Comparison of ENCODE assay signal across 27 mouse cellular contexts in genomic region chr17:84636328-84636727, GRCm38 (mm10). TPM values are rescaled to one million over a fixed set of nuclear protein-coding genes. Genes with fewer than 3 reads are reported as not detected.
A peak's percentile ranks its signal among the peaks of the same experiment; 100 is the strongest.
DNase-seq lines count a peak whose midpoint lies in the region; ATAC-seq and TF ChIP-seq lines count a peak whose summit lies in the region.
"Had no signal": no experiment of that assay in that cellular context is flagged by ENCODE, and none has a peak within 500 bp of the region (broad histone marks: within the 10 kb centered on the region; RNA-seq: fewer than 3 reads in every experiment).

No protein-coding gene starts in this region.

- no peak overlapping the region for H3K27ac ChIP-seq in embryonic facial prominence, embryonic 14.5 days (replicated peaks; ENCODE audit: low read depth, low read length)
- no peak overlapping the region for H3K27ac ChIP-seq in embryonic facial prominence, embryonic 10.5 days (replicated peaks)
- H3K27ac ChIP-seq in hindbrain, postnatal 0 days: no peak overlapping the region
- no peak overlapping the region for H3K27ac ChIP-seq in hindbrain, embryonic 16.5 days (ENCODE audit: low read depth, low read length)
- H3K27ac ChIP-seq in limb, embryonic 10.5 days: peak overlapping the region; percentile 21
- H3K27ac ChIP-seq: forebrain, embryonic 12.5 days; hindbrain, embryonic 10.5 days; kidney, postnatal 0 days; liver, embryonic 15.5 days; macrophage had no signal

- H3K4me3 ChIP-seq in embryonic facial prominence, embryonic 14.5 days (ENCODE audit: low read depth, low read length): no peak overlapping the region
- H3K4me3 ChIP-seq in embryonic facial prominence, embryonic 10.5 days: no peak overlapping the region
- H3K4me3 ChIP-seq in hindbrain, postnatal 0 days (ENCODE audit: low read length): no peak overlapping the region
- no peak overlapping the region for H3K4me3 ChIP-seq in hindbrain, embryonic 16.5 days (ENCODE audit: low read length)
- no peak overlapping the region for H3K4me3 ChIP-seq in limb, embryonic 10.5 days
- H3K4me3 ChIP-seq: forebrain, embryonic 12.5 days; hindbrain, embryonic 10.5 days; liver, embryonic 15.5 days had no signal

- no peaks in the 10 kb centered on the region for H3K9me3 ChIP-seq in embryonic facial prominence, embryonic 14.5 days (ENCODE audit: control insufficient read depth, low read length)
- no peaks in the 10 kb centered on the region for H3K9me3 ChIP-seq in embryonic facial prominence, embryonic 10.5 days
- no peaks in the 10 kb centered on the region for H3K9me3 ChIP-seq in hindbrain, postnatal 0 days (ENCODE audit: low read length)
- no peaks in the 10 kb centered on the region for H3K9me3 ChIP-seq in hindbrain, embryonic 16.5 days (ENCODE audit: control insufficient read depth, low read length)
- H3K9me3 ChIP-seq in limb, embryonic 10.5 days (replicated peaks): no peaks in the 10 kb centered on the region
- H3K9me3 ChIP-seq: forebrain, embryonic 12.5 days; hindbrain, embryonic 10.5 days; liver, embryonic 15.5 days had no signal

- H3K4me2 ChIP-seq in embryonic facial prominence, embryonic 14.5 days (ENCODE audit: low read depth, low read length): no peak overlapping the region
- no peak overlapping the region for H3K4me2 ChIP-seq in hindbrain, postnatal 0 days (ENCODE audit: low read depth, low read length)
- no peak overlapping the region for H3K4me2 ChIP-seq in hindbrain, embryonic 16.5 days (ENCODE audit: low read length)
- H3K4me2 ChIP-seq: forebrain, embryonic 12.5 days; liver, embryonic 15.5 days had no signal

- H3K9ac ChIP-seq in embryonic facial prominence, embryonic 14.5 days (ENCODE audit: low read depth, low read length): no peak overlapping the region
- no peak overlapping the region for H3K9ac ChIP-seq in hindbrain, postnatal 0 days (replicated peaks; ENCODE audit: low read length)
- no peak overlapping the region for H3K9ac ChIP-seq in hindbrain, embryonic 16.5 days (ENCODE audit: low read depth, low read length)
- H3K9ac ChIP-seq: forebrain, embryonic 12.5 days; liver, embryonic 15.5 days had no signal

- H3K4me1 ChIP-seq in embryonic facial prominence, embryonic 14.5 days (ENCODE audit: control insufficient read depth, insufficient read depth, low read length): no peaks in the 10 kb centered on the region
- H3K4me1 ChIP-seq in embryonic facial prominence, embryonic 10.5 days: peaks cover 16% of the 10 kb centered on the region
- H3K4me1 ChIP-seq in hindbrain, postnatal 0 days (ENCODE audit: insufficient read depth, low read length): no peaks in the 10 kb centered on the region
- no peaks in the 10 kb centered on the region for H3K4me1 ChIP-seq in hindbrain, embryonic 16.5 days (ENCODE audit: control insufficient read depth, insufficient read depth, low read depth, low read length)
- peaks cover 13% of the 10 kb centered on the region for H3K4me1 ChIP-seq in limb, embryonic 10.5 days
- H3K4me1 ChIP-seq: liver, embryonic 15.5 days had no signal

- no peaks in the 10 kb centered on the region for H3K27me3 ChIP-seq in embryonic facial prominence, embryonic 14.5 days (replicated peaks; ENCODE audit: control insufficient read depth, insufficient read depth, low read length)
- H3K27me3 ChIP-seq in embryonic facial prominence, embryonic 10.5 days (replicated peaks; ENCODE audit: low read depth, poor library complexity, severe bottlenecking): no peaks in the 10 kb centered on the region
- H3K27me3 ChIP-seq in hindbrain, postnatal 0 days (ENCODE audit: insufficient read depth, low read length): no peaks in the 10 kb centered on the region
- H3K27me3 ChIP-seq in hindbrain, embryonic 16.5 days (replicated peaks; ENCODE audit: control insufficient read depth, insufficient read depth, low read length): no peaks in the 10 kb centered on the region
- no peaks in the 10 kb centered on the region for H3K27me3 ChIP-seq in limb, embryonic 10.5 days (ENCODE audit: low read depth, poor library complexity, severe bottlenecking)
- H3K27me3 ChIP-seq: forebrain, embryonic 12.5 days; liver, embryonic 15.5 days had no signal

- WGBS in embryonic facial prominence, embryonic 14.5 days: 56% methylated on average over 8 of the region's 8 CpGs
- 83% methylated on average over 8 of the region's 8 CpGs for WGBS in embryonic facial prominence, embryonic 10.5 days
- WGBS in hindbrain, postnatal 0 days: 36% methylated on average over 8 of the region's 8 CpGs
- WGBS in hindbrain, embryonic 16.5 days: 47% methylated on average over 8 of the region's 8 CpGs
- 66% methylated on average over 8 of the region's 8 CpGs for WGBS in limb, embryonic 10.5 days

- peak; percentile 54 for DNase-seq in embryonic facial prominence, embryonic 14.5 days (ENCODE audit: low spot score)
- no peak for DNase-seq in embryonic facial prominence, embryonic 10.5 days (ENCODE audit: low spot score)
- peak; percentile 60 for DNase-seq in hindbrain, postnatal 0 days (ENCODE audit: low spot score)
- DNase-seq in Muller cell, postnatal 12 days (ENCODE audit: inconsistent ontology term): peak; percentile 82
- DNase-seq in limb, embryonic 10.5 days (ENCODE audit: low spot score): no peak
- DNase-seq in ovary, postnatal 10 days (ENCODE audit: low spot score): no peak
- DNase-seq in adrenal gland, postnatal 10 days: no peak
- DNase-seq: cerebellum, adult 18-20 months; cerebellum, postnatal 36 days; embryo, embryonic 11 days; kidney, adult 18-20 months; liver; thymus, postnatal 36 days had no signal

- H3K36me3 ChIP-seq in embryonic facial prominence, embryonic 14.5 days (ENCODE audit: control insufficient read depth, insufficient read depth, low read length): 0 out of 2 replicates have a peak, but pooled peaks cover 4% of the 10 kb centered on the region
- H3K36me3 ChIP-seq in embryonic facial prominence, embryonic 10.5 days (replicated peaks): peaks cover 16% of the 10 kb centered on the region
- no peaks in the 10 kb centered on the region; the same call in 1 of the 2 replicates for H3K36me3 ChIP-seq in hindbrain, postnatal 0 days (ENCODE audit: insufficient read depth, low read length)
- peaks cover 2% of the 10 kb centered on the region; the same call in 1 of the 2 replicates for H3K36me3 ChIP-seq in hindbrain, embryonic 16.5 days (ENCODE audit: control insufficient read depth, insufficient read depth, low read length)
- H3K36me3 ChIP-seq in limb, embryonic 10.5 days: 0 out of 2 replicates have a peak, but pooled peaks cover 3% of the 10 kb centered on the region
- H3K36me3 ChIP-seq: liver, embryonic 15.5 days had no signal

- no peak for TF ChIP-seq CTCF in hindbrain, postnatal 0 days (IDR thresholded peaks at IDR 0.05; ENCODE audit: low read depth)

- no peak for ATAC-seq in embryonic facial prominence, embryonic 14.5 days (ENCODE audit: low read depth)
- ATAC-seq in hindbrain, postnatal 0 days: no peak
- ATAC-seq in hindbrain, embryonic 16.5 days: no peak
- ATAC-seq: inflammation-experienced regulatory T-cells, adult 6 months had no signal

RNA-seq across cellular contexts. Expression of gene Dync2li1, which starts 10.0 kb away (rescaled TPM):
- polyA plus RNA-seq in embryonic facial prominence, embryonic 14.5 days (2014; fragmentation: Nextera tagmentation; extraction: Ambion mirVana): 28.3 and 32.7 TPM in 2 replicates
- 29.4 and 34.6 TPM in 2 replicates for polyA plus RNA-seq in embryonic facial prominence, embryonic 10.5 days (2016; fragmentation: Nextera tagmentation; extraction: Ambion mirVana)
- 9.8 and 9.9 TPM in 2 replicates for total RNA-seq in hindbrain, postnatal 0 days (2014; rRNA removed)
- polyA plus RNA-seq in hindbrain, postnatal 0 days (2015; fragmentation: Nextera tagmentation; extraction: Ambion mirVana): 33.2 and 36.2 TPM in 2 replicates
- 39.0 and 40.0 TPM in 2 replicates for polyA plus RNA-seq in hindbrain, embryonic 16.5 days (2015; fragmentation: Nextera tagmentation; extraction: Ambion mirVana)
- polyA plus RNA-seq in limb, embryonic 10.5 days (2016; fragmentation: Nextera tagmentation; extraction: Ambion mirVana): 25.5 and 33.4 TPM in 2 replicates
- total RNA-seq in adrenal gland, postnatal 10 days (2021): 10 to 100 TPM; 14.6 to 17.9 TPM

RNA-seq across cellular contexts. Expression of gene Abcg8, which starts 39.8 kb away (rescaled TPM):
- 0.13 and 0.14 TPM in 2 replicates for polyA plus RNA-seq in embryonic facial prominence, embryonic 14.5 days (2014; fragmentation: Nextera tagmentation; extraction: Ambion mirVana)
- 0.10 and 0.15 TPM in 2 replicates for polyA plus RNA-seq in embryonic facial prominence, embryonic 10.5 days (2016; fragmentation: Nextera tagmentation; extraction: Ambion mirVana)
- total RNA-seq in hindbrain, postnatal 0 days (2014; rRNA removed): 0.11 TPM in 1 of 2 replicates, not detected in the other
- polyA plus RNA-seq in hindbrain, postnatal 0 days (2015; fragmentation: Nextera tagmentation; extraction: Ambion mirVana): 0.05 TPM in 1 of 2 replicates, not detected in the other
- polyA plus RNA-seq in hindbrain, embryonic 16.5 days (2015; fragmentation: Nextera tagmentation; extraction: Ambion mirVana): 0.04 and 0.06 TPM in 2 replicates
- polyA plus RNA-seq in limb, embryonic 10.5 days (2016; fragmentation: Nextera tagmentation; extraction: Ambion mirVana): 0.10 and 0.11 TPM in 2 replicates
- total RNA-seq in adrenal gland, postnatal 10 days (2021): 10 to 100 TPM in 1 of 2 experiments, 1 to 10 TPM in 1; 8.9 to 23.3 TPM
- total RNA-seq: adrenal gland, adult 18-20 months; layer of hippocampus, postnatal 10 days; monocyte, adult 5-6 weeks had no signal
- polyA plus RNA-seq: inflammation-experienced regulatory T-cells, adult 6 months; lung, embryonic 16.5 days; macrophage; neural tube, embryonic 11.5 days had no signal

RNA-seq across cellular contexts. Expression of gene Abcg5, which starts 46.5 kb away (rescaled TPM):
- polyA plus RNA-seq in embryonic facial prominence, embryonic 14.5 days (2014; fragmentation: Nextera tagmentation; extraction: Ambion mirVana): 1.4 and 1.6 TPM in 2 replicates
- polyA plus RNA-seq in embryonic facial prominence, embryonic 10.5 days (2016; fragmentation: Nextera tagmentation; extraction: Ambion mirVana): 1.3 and 1.6 TPM in 2 replicates
- total RNA-seq in hindbrain, postnatal 0 days (2014; rRNA removed): 1.6 and 2.4 TPM in 2 replicates
- polyA plus RNA-seq in hindbrain, postnatal 0 days (2015; fragmentation: Nextera tagmentation; extraction: Ambion mirVana): 1.3 and 1.4 TPM in 2 replicates
- polyA plus RNA-seq in hindbrain, embryonic 16.5 days (2015; fragmentation: Nextera tagmentation; extraction: Ambion mirVana): 1.8 and 2.3 TPM in 2 replicates
- 0.97 and 1.1 TPM in 2 replicates for polyA plus RNA-seq in limb, embryonic 10.5 days (2016; fragmentation: Nextera tagmentation; extraction: Ambion mirVana)
- 10 to 100 TPM in 1 of 2 experiments, 1 to 10 TPM in 1; 9.3 to 16.9 TPM for total RNA-seq in adrenal gland, postnatal 10 days (2021)
- total RNA-seq: adrenal gland, adult 18-20 months; gastrocnemius, postnatal 4 days; heart, adult 8-10 months; layer of hippocampus, postnatal 10 days; monocyte, adult 5-6 weeks had no signal
- polyA plus RNA-seq: macrophage had no signal

Comparison
In these comparisons a context has a peak if more than half of its experiments do, and no peak if none do; other contexts are left out.
1. DNase-seq: peak in embryonic facial prominence, embryonic 14.5 days (single experiment), hindbrain, postnatal 0 days (single experiment) and Muller cell, postnatal 12 days (single experiment); none in embryonic facial prominence, embryonic 10.5 days (single experiment), limb, embryonic 10.5 days (single experiment), ovary, postnatal 10 days (single experiment) and adrenal gland, postnatal 10 days (single experiment).